Mouse (Mus musculus): ENCODE data around the gene Ankrd45.
"Not testable (repeated sequence)": the region's sequence is repeated elsewhere in the genome, so short reads cannot be mapped to it uniquely, and the experiment has no call there.

The Ankrd45 gene

DNA sequence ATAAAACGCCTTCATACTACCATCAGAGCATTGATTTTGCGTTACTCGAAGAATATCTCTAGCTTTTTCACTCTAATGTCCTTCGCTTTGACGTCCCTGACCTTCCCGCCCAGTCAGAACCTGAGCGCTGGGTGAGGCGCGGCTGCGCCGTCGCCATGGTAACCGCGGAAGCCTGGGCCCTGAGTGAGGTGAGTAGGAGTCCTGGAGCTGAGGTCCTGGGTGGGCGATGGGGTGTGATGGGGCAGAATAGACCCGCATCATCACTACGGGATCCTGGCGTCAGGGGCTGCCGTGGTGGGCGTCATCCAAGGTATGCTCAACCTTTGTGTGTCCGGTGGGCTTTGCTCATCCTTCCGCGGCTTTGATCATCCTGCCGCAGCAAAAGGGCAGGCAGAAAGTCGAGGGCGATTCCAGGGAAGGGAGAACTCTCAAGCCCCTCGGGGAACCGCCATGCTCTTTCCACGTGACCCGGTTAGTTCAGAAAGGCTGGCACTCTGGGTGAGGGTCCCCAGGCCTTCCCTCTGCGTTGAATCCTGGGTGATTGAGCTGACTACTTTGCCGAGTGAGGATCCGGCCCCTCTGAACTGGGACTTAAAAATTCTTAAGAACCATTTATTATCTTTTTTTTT is at the start of gene Ankrd45:
Gene Ankrd45 (plus strand): TSS at position 161 of the 629 bp plus-strand sequence.
- peak; percentile 16 to 37 for DNase-seq (ENCODE audit: low spot score in 2 of 2)

DNA sequence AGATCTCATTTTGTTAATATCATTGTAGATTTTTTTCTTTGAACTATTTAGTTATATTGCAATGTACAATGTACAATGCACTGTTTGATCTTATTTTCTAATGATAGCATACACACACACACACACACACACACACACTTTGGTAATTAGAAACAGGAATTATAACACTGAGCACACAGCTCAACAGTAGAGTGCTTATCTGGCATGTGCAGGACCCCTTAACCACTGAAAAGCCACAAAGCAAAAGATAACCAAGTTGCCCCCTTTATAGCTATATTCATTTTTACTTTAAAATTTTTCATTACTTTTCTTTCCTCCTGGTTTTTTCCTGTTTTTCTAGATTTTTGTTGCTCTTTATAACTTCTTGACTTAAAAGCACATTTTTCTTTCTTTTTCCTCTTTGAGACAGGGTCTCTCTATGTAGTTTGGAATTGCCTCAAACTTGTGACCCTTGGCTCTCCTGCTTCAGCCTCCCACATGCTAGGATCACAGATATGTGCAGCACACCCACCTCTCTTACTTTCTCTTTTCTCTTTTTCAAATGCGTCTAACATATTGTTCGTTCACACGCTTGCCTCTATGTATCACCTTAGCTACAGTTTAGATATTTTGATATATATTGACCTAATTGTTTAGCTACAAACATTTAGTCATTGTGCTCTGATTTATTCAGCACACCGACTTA is 42.6 kb upstream of the Ankrd45 start:
- DNase-seq (ENCODE audit: low spot score in 2 of 2), result no peak

DNA sequence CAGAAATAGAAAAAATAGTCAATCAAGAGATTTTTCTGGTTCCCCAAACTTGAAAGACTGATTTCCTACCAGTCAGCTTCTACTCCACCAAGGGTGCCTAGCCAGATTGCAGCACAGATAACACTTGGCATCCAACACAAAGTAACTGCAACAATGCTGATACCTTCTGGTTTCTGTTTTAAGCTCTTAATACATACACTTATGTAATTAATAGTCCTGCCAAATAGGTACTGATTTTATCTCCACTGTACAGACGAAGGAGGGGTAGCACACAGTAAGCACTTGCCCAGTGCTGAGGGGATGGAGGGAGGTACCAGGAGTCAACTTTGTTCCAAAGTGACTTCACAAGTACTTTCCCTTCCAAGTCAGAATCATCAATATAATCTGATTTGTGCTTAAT is 38.6 kb upstream of the Ankrd45 start:
- DNase-seq (ENCODE audit: low spot score in 2 of 2), result no peak

DNA sequence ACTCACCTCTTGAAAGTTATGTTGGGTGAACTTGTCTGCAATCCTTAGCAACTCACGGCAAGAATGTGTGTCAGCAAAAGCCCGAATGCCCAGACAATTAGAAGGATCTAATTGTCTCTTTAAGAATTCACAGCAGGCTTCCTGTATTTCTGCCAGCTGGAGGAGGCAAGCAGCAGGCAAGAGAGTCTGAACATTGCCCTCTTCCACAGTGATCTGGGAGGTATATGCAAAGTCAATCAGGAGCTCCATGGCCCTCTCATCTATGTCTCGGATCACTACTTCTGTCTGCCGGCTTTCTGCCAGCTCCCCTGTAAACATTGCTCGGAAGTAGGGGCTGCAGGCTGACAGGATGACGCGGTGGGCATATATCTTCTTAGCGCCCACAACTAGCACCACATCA is 33.3 kb upstream of the Ankrd45 start:
- DNase-seq (ENCODE audit: low spot score in 2 of 2), result no peak

DNA sequence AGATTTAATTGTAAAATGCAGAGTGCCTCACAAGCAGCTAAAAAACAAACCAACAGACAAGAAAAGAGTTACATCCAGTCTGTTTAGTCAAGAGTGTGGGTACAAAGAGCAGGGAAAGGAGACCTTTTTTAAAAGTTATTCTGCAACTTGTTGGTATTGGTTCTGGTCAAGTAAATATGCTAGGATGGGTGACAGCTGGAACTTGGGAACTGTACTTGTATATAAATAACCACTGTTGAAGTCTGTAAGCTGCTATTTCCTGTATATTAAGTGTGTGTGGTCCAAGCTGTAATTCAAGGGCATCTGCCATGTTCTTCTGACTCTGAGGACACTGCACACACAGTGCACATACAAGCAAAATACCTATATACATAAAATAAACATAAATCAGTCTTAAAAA is 27.9 kb upstream of the Ankrd45 start:
- no peak for DNase-seq (ENCODE audit: low spot score in 2 of 2)

DNA sequence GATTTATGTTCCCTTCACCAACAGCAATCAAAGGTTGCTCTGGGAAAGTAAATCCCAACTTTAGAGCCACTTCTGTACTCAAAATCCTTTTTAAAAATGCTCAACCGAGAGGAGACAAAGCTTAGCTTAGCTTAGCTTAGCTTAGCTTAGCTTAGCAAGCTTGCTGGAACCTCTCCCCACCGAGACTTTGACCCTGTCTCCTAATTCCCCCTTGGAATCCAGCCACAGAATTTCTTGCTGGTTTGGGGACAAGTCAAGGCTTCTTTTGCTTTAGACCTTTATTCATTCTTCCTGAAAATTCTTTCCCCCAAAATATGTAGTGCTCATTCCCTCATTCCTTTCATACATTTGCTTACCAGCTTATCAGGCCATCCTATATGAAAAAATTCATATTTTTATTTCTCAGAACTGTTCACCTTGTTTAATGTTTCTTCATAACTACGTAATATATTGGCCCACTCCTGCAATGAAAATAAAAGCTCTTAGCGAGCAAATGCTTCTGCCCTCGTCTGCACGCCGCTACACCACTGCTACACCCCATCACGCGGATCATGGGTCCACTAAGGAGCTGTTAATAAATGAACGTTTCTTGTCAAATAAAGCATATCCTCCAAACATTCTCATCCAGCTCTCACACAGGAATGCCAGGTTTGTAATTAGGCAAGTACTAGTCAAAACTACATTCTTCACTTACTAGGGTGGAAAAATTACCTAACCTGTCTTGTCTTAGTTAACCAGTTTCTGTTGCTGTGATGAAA is 19.7 kb upstream of the Ankrd45 start:
- no peak for DNase-seq (ENCODE audit: low spot score in 2 of 2)

DNA sequence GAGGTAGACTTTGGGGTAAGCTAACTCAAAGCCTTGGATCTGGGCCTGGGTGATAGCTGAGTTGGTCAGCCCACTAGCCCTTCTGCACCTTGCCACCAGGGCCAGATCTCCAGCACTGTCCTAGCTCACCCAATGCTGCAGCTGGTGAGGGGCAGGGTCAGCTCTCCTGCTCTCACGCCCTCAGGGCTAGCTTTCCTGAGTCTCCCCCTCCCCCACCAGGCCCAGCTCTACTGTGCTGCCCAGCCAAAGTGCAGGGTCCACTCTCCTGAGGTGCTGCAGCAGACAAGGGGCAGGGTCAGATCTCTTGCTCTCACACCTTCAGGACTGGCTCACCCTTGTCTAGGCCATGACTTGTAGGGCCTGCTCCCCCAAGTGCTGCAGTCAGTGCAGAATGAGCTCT is 16.0 kb upstream of the Ankrd45 start:
- DNase-seq (ENCODE audit: low spot score in 2 of 2), result no peak

DNA sequence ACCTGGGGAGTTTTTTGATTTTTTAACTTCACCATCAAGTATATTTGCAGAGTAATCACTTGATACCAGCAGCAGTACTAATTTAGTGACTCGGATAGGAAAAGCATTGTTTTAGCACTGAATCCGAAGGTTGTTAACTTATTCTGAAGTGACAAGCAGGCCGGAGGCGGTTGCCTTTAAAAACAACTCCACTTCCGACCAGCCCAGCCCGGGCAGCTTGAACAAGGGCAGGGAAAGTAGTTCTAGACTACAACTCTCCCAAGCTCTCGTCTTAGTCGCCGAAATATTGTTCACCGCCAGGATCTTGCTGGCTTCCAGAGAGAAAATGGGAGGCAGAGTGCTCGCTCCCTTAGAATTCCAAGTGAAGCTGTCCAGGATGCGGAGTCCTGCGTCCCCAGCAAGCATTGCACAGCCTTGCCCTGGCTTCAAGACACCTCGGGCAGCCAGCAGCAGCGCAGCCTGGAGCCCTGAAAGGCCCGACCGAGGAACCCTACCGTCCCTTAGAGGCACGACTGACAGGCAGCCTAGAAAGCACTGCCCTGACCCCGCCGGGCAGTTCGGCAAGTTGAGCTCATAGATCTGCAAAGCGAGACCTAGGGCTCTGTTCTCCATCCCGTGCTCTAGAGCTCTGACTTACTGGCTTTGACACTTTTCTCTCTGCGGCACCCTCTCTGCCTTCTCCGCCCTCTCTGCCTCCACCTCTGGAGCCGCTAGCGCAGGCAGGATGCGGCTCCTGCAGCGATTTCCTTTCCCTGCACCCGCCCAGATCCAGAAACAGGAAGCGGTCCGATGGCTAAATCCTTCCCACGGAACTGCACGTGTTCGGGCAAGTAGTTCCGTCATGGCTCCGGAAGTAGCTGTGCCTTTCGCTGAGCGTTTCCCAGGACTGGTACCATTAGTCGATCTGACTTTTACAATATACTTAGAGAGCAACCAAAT is 11.5 kb upstream of the Ankrd45 start, which contains the start of gene Klhl20:
Gene Klhl20 (minus strand): TSS at position 786 of the 939 bp plus-strand sequence.
- DNase-seq (ENCODE audit: low spot score in 2 of 2), result peak; percentile 85 to 93

DNA sequence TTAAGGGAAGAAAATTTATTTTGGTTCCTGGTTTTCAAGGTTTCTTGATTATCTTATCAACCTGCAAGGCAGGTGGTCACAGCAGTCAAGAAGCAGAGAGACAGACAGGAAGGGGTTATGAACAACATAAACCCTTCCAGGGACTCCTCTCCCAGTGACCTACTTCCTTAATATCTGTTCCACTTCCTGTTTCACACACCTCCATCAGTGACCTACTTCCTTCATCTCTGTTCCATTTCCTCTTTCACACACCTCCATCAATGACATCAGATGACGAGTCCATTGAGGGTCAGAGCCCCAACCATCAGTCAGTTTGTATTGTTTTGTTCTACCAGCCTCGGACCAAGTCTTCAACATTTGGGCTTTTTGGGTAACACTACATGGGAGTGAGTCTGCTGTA is 3.0 kb upstream of the Ankrd45 start:
- DNase-seq (ENCODE audit: low spot score in 2 of 2), result no peak

DNA sequence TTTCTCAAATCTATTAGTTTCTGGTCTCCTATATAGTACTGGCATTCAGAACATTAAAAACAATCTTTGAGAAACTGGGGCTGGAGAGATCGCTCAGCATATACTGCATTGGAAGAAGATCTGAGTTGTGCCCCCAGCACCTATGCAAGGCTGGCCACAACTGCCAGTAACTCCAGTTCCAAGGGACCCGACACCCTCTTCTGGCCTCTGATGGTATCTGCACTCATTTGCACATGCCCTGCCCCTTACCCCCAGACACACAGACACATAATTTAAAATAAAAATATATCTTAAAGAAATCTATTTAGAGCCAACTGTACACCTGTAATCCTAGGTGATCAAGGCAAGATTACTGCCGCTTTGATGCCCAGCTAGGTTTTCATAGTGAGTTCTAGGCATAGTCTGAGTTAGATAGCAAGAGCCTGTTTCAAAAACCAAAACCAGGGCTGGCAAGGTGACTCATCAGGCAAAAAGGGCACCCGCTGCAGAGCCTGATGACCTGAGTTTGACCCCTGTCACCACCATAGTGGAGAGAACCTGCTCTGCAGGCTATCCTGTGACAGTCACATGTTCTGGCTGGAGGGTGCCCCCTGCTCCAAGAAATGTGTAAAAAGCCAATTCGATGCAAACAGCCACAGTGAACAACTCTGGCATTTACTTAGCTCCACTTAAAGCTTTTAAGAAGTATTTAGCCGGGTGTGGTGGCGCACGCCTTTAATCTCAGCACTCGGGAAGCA is 2.3 kb upstream of the Ankrd45 start:
- no peak for DNase-seq (ENCODE audit: low spot score in 2 of 2)

DNA sequence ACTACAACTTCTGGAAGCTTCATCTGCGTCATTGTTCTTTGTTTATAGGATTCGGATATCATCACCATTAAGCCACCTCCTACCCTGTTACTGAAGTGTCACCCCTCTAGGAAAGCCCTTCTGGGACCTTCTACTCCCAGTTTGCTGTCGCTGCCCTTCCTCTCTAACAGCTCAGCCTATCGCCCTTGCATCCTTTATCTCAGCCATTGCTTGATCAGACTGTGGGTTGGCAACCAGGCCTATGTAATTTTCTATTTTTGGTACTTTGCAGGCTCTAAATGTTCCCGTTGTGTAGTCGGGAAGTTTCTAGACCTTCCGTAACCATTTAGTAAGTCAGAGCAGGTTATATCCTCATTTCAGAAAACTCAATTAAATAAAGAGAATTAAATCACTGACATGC is 725 bp downstream of the Ankrd45 start:
- DNase-seq (ENCODE audit: low spot score in 2 of 2), result no peak

DNA sequence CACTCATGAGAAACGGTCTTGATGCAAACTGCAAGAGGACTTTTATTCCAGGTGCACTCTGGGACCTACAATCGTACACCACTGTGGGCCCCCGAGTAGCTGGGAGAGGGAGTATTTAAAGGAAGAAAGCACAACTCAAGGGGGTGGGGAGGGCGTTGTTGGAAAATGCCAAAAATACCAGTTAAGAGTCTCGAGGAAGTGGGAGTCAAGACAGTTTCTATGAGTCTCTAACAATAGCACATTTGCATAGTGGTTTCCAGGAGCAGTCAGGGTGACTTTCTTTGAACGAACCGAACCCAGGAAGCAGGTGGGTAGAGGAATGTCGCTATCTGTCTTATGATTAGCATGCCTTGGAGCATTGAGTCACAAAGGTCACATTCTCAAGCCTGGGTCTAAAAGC is 3.1 kb downstream of the Ankrd45 start:
- DNase-seq (ENCODE audit: low spot score in 2 of 2), result not testable (repeated sequence)

DNA sequence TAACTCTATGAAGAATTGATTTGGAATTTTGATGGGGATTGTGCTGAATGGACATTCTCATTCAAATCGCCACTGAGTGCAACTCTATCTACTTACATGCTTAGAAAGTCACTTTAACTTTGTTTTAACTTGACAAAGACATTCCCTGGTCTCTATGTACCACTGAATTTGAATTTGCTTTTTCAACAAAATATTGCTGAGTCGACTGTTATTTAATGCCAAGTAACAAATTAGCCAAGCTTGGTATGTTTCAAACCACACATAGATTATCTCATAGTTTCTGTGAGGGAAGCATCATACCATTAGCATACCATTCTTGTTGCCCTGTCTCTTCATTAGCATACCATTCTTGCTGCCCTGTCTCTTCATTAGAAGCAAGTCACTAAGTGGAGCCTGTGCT is 5.4 kb downstream of the Ankrd45 start:
- no peak for DNase-seq (ENCODE audit: low spot score in 2 of 2)

DNA sequence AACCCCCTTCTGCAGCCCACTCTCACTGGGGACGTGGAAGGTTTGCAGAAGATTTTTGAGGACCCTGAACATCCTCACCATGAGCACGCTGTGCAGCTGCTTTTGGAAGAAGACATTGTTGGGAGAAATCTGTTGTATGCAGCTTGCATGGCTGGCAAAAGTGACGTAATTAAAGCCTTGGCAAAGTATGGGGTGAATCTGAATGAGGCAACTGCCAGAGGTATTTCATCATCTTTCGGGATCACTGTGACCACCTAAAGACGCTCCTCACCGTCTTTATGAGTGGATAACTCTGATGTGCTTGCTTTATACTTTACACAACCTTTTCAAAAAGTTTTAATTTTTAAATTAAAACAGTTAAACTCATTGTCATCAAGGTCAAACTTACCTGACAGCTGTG is 8.6 kb downstream of the Ankrd45 start:
- no peak for DNase-seq (ENCODE audit: low spot score in 2 of 2)

DNA sequence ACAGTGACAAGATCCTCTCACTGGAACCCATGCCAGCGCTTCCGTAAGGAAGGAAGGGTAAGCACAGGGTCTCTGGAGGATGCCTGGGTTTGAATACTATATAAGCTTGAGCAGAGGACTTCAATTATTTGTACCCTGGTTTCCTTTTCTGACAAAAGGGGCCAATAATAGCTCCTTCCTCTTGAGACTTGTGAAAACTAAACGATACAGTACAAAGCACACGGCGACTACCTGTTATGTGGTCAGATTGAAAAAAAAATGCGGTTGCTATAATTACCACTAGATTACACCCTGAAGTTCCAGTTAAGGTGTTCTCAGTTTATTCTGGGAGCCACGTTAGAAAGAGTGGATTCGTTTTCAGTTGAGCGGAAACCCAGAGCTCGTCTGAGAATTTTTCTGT is 14.1 kb downstream of the Ankrd45 start:
- no peak for DNase-seq (ENCODE audit: low spot score in 2 of 2)

DNA sequence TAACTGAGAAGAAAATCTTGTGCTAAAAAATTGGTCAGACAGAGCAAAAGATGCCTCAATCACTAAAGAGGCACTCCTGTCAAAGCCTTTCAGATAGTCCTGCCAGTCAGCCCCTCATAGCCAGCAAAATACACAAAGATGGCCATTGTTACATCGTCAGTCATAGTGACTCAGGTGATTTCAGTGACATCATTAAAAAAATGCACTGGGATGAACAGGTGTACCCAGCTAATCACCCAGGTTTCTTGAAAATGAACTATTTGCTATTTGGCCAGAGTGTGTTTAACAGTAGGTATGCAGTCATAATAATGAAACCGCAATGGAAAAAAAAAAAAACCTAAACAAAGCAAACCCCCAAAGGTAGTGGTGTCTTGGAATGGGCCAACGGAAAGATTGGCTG is 16.7 kb downstream of the Ankrd45 start, which contains the start of gene Tex50:
Gene Tex50 (minus strand): TSS at position 101 of the 400 bp plus-strand sequence.
- DNase-seq (ENCODE audit: low spot score in 2 of 2), result no peak

DNA sequence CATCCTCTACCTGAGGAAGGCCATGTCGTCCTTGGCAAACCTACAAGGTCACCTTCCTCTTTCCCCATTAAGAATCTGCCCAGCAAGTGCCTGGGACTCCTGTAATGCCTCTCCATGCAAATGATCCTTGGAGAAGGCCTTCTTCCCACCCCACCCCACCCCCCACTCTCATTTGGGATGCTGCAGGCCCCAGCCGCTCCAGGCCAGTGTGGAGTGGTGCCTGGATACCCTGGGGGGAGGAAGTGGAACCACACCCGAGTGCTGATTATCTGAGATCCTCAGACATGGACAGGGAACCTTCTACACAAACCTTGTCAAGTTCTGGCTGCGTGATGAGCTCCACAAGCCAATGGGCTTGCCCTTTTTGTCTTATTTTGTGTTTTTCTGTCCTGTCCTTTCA is 17.8 kb downstream of the Ankrd45 start:
- no peak for DNase-seq (ENCODE audit: low spot score in 2 of 2)

DNA sequence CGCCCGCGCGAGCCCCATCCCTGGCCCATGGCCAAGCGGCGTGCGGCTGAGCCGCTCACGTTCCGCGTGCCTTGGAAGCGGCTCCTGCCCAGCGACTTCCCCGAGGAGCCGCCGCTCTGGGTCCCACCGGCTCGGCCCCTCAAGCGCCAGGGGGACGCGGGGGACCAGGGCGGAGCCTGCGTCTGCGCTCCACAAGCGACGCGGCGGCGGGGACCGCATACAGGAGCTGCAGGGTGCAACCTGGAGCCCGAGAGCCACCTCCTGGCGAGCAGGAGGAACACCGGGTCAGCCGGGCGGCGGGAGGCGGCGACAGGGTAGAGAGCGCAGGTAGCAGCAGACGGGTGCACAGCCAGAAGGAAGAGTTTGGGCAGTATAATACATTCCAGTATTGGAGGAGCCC is 28.2 kb downstream of the Ankrd45 start:
- peak; percentile 69 to 82 for DNase-seq (ENCODE audit: low spot score in 2 of 2)

DNA sequence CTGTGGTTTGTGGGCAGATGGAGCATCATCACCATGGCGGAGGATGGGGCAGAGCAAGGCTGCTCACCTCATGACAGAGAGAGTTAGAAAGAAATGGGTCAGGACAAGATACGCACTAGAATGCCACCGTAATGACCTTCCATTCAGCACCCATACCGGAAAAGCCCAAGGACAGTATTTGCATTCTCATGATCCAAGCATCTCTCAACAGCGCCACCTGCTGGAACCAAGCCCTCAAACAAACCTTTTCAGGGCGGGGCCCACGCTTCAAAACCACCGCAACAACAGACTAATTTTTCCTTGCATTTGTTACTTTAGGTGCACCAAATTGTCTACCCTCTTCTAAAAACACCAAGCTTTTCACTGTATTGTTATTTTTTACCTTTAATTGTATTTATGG is 38.2 kb downstream of the Ankrd45 start:
- DNase-seq (ENCODE audit: low spot score in 2 of 2), result peak; percentile 30 to 79

DNA sequence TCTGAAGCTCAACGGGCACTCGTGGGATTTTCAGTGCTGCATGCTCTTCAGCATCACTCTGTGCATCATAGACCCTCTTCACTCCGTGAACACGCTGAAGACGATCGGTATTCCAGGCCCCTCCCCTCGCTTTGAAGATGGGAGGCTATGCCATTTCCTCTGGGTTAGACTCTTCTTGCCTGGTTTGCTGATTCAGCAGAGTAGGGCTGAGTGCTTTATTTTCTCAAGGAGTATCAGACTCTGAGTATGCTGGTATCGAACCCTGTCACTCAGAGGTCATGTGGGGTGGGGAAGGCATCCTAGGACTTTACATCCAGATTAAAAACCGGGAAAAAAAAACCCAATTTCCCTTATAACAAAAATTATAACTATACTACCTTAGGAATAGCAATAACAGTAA is 39.9 kb downstream of the Ankrd45 start:
- DNase-seq (ENCODE audit: low spot score in 2 of 2), result no peak

DNA sequence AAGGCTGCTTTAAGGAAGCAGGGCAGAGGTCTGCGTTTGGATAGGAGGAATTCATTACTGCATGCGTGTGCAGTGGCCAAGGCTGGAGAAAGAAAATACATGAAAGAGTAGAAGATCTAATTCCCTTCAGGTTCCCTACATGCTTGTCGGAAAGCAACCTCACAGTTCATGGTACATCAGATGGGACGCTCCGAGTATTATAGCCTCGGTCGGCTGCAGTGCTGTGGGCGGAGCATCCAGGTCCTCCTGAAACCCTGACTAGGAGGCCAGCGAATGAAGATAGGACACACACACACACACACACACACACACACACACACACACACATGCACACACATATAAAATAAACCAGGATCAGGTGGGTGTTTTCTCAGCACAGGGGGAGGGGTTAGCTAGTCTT is 41.2 kb downstream of the Ankrd45 start:
- DNase-seq (ENCODE audit: low spot score in 2 of 2), result no peak

Measured in thymus, postnatal 10 days (tissue).